Mouse (Mus musculus) gastrocnemius, postnatal 14 days (tissue): ENCODE results near the gene Cnnm1. TPM values are rescaled to one million over a fixed set of nuclear protein-coding genes. Genes with fewer than 3 reads are reported as not detected.

ENCODE experiments used
- DNase-seq: peaks from one replicate; pipeline ENCODE4 v3.0.0; 2021; ENCODE audit warnings: mixed read lengths
- intact Hi-C: fragments of 180-260 bp; cut with DNase I; formaldehyde crosslinking; loops from one replicate; pipeline ENCODE4 v1.15.1; 2025; ENCODE audit warnings: low total_unique reads
- long read RNA-seq, 2 experiments: library from polyadenylated mRNA; stranded (forward); transcript quantifications; one replicate each; pipeline ENCODE4 v2.0.0; 2021
- total RNA-seq, 2 experiments: library from RNA; stranded (reverse); gene quantifications; 2 replicates each; pipeline ENCODE4 v1.2.3; 2021

Cnnm1 gene
- under 1 TPM; 0.12 to 0.18 TPM for total RNA-seq
- long read RNA-seq, experiment 1: 0 reads
- long read RNA-seq, experiment 2: 0 reads

GRCm38 (mm10) chr19:43440112-43440737 is at the start of gene Cnnm1:
Gene Cnnm1 (plus strand): TSS chr19:43440436.
- intact Hi-C loops: no loop called here

GRCm38 (mm10) chr19:43396327-43396726 is 43.9 kb upstream of the Cnnm1 start:
- intact Hi-C loops: loop anchor here (10.0 kb wide), 1 partner anchor 372 kb away; no protein-coding TSS in a partner anchor

More at GRCm38 (mm10) chr19:43440112-43440737, at the start of gene Cnnm1:
- DNase-seq: peak; percentile 18

GRCm38 (mm10) chr19:43407181-43407580 is 33.1 kb upstream of the Cnnm1 start:
- no peak for DNase-seq
- intact Hi-C loops: no loop called here

More at GRCm38 (mm10) chr19:43396327-43396726, 43.9 kb upstream of the Cnnm1 start:
- DNase-seq: peak; percentile 16

- intact Hi-C loops: no loop called here
- DNase-seq: no peak
Observed at GRCm38 (mm10) chr19:43415565-43415964, 24.7 kb upstream of the Cnnm1 start.

GRCm38 (mm10) chr19:43420506-43420905 is 19.7 kb upstream of the Cnnm1 start:
- no peak for DNase-seq
- intact Hi-C loops: no loop called here

GRCm38 (mm10) chr19:43424082-43424481 is 16.2 kb upstream of the Cnnm1 start:
- intact Hi-C loops: no loop called here
- no peak for DNase-seq

GRCm38 (mm10) chr19:43427446-43428224 is 12.6 kb upstream of the Cnnm1 start:
- DNase-seq: no peak
- intact Hi-C loops: no loop called here

GRCm38 (mm10) chr19:43439246-43439645 is 990 bp upstream of the Cnnm1 start:
- intact Hi-C loops: no loop called here
- no peak for DNase-seq

- intact Hi-C loops: no loop called here
- peak; percentile 10 for DNase-seq
Observed at GRCm38 (mm10) chr19:43440768-43441660, 778 bp downstream of the Cnnm1 start.

GRCm38 (mm10) chr19:43441661-43441990 is 1.4 kb downstream of the Cnnm1 start:
- intact Hi-C loops: no loop called here
- DNase-seq: no peak

GRCm38 (mm10) chr19:43442269-43442668 is 2.0 kb downstream of the Cnnm1 start:
- intact Hi-C loops: no loop called here
- no peak for DNase-seq

- DNase-seq: no peak
- intact Hi-C loops: no loop called here
Observed at GRCm38 (mm10) chr19:43442906-43443305, 2.7 kb downstream of the Cnnm1 start.

- no peak for DNase-seq
- intact Hi-C loops: no loop called here
Observed at GRCm38 (mm10) chr19:43444636-43445205, 4.5 kb downstream of the Cnnm1 start.

GRCm38 (mm10) chr19:43451563-43451962 is 11.3 kb downstream of the Cnnm1 start:
- no peak for DNase-seq
- intact Hi-C loops: no loop called here

GRCm38 (mm10) chr19:43452176-43452575 is 11.9 kb downstream of the Cnnm1 start:
- intact Hi-C loops: no loop called here

GRCm38 (mm10) chr19:43453025-43453424 is 12.8 kb downstream of the Cnnm1 start:
- intact Hi-C loops: no loop called here
- DNase-seq: no peak

More at GRCm38 (mm10) chr19:43452176-43452575, 11.9 kb downstream of the Cnnm1 start:
- DNase-seq: no peak

- no peak for DNase-seq
- intact Hi-C loops: no loop called here
Observed at GRCm38 (mm10) chr19:43459948-43460347, 19.7 kb downstream of the Cnnm1 start.

- intact Hi-C loops: no loop called here
- DNase-seq: no peak
Observed at GRCm38 (mm10) chr19:43460481-43460880, 20.2 kb downstream of the Cnnm1 start.

- intact Hi-C loops: no loop called here
- DNase-seq: no peak
Observed at GRCm38 (mm10) chr19:43462141-43462540, 21.9 kb downstream of the Cnnm1 start.
